Mouse (Mus musculus): ENCODE results near the gene Lsamp. TPM values are rescaled to one million over a fixed set of nuclear protein-coding genes. Genes with fewer than 3 reads are reported as not detected.

The Lsamp gene
- 100 to 1,000 TPM; 526 to 567 TPM for total RNA-seq (2021)
- long read RNA-seq, experiment 1, partial matches to known transcripts: 1 of 20 reads
- long read RNA-seq, experiment 1, other reads (novel, unspliced or antisense): 19 of 20 reads
- long read RNA-seq, experiment 2, partial matches to known transcripts: 4 of 31 reads
- long read RNA-seq, experiment 2, other reads (novel, unspliced or antisense): 27 of 31 reads

GRCm38 (mm10) chr16:39984205-39984634 lies at the start of gene Lsamp:
Lsamp (plus strand) TSS chr16:39984361.
- DNase-seq (ENCODE audit: low spot score in 2 of 2): peak; percentile 91

GRCm38 (mm10) chr16:39957686-39958085 lies 26.5 kb upstream of the Lsamp start:
- no peak for DNase-seq (ENCODE audit: low spot score in 2 of 2)

- no peak for DNase-seq (ENCODE audit: low spot score in 2 of 2)
Observed at GRCm38 (mm10) chr16:39972712-39973111, 11.4 kb upstream of the Lsamp start.

GRCm38 (mm10) chr16:39984635-39985291 lies 602 bp downstream of the Lsamp start:
- peak; percentile 46 to 57 for DNase-seq (ENCODE audit: low spot score in 2 of 2)

GRCm38 (mm10) chr16:39988466-39988865 lies 4.3 kb downstream of the Lsamp start:
- peak in 1 of 2 experiments; percentile 39 for DNase-seq (ENCODE audit: low spot score in 2 of 2)

- no peak for DNase-seq (ENCODE audit: low spot score in 2 of 2)
Observed at GRCm38 (mm10) chr16:39994821-39995220, 10.7 kb downstream of the Lsamp start.

GRCm38 (mm10) chr16:40008800-40009199 lies 24.6 kb downstream of the Lsamp start:
- DNase-seq (ENCODE audit: low spot score in 2 of 2): peak in 1 of 2 experiments; percentile 64

GRCm38 (mm10) chr16:40011106-40011505 lies 26.9 kb downstream of the Lsamp start:
- no peak for DNase-seq (ENCODE audit: low spot score in 2 of 2)

- DNase-seq (ENCODE audit: low spot score in 2 of 2): peak in 1 of 2 experiments; percentile 81
Observed at GRCm38 (mm10) chr16:40022611-40023010, 38.5 kb downstream of the Lsamp start.

GRCm38 (mm10) chr16:40036719-40037118 lies 52.6 kb downstream of the Lsamp start:
- no peak for DNase-seq (ENCODE audit: low spot score in 2 of 2)

GRCm38 (mm10) chr16:40059546-40059945 lies 75.4 kb downstream of the Lsamp start:
- DNase-seq (ENCODE audit: low spot score in 2 of 2): no peak

GRCm38 (mm10) chr16:40059968-40060367 lies 75.8 kb downstream of the Lsamp start:
- DNase-seq (ENCODE audit: low spot score in 2 of 2): no peak

- DNase-seq (ENCODE audit: low spot score in 2 of 2): no peak
Observed at GRCm38 (mm10) chr16:40060491-40060890, 76.3 kb downstream of the Lsamp start.

- no peak for DNase-seq (ENCODE audit: low spot score in 2 of 2)
Observed at GRCm38 (mm10) chr16:40075556-40075955, 91.4 kb downstream of the Lsamp start.

GRCm38 (mm10) chr16:40080224-40080623 lies 96.1 kb downstream of the Lsamp start:
- DNase-seq (ENCODE audit: low spot score in 2 of 2): peak in 1 of 2 experiments; percentile 36

- no peak for DNase-seq (ENCODE audit: low spot score in 2 of 2)
Observed at GRCm38 (mm10) chr16:40104329-40104728, 120.2 kb downstream of the Lsamp start.

GRCm38 (mm10) chr16:40182918-40183317 lies 198.8 kb downstream of the Lsamp start:
- no peak for DNase-seq (ENCODE audit: low spot score in 2 of 2)

- peak in 1 of 2 experiments; percentile 9 for DNase-seq (ENCODE audit: low spot score in 2 of 2)
Observed at GRCm38 (mm10) chr16:40187987-40188590, 203.9 kb downstream of the Lsamp start.

GRCm38 (mm10) chr16:40194401-40194800 lies 210.2 kb downstream of the Lsamp start:
- DNase-seq (ENCODE audit: low spot score in 2 of 2): no peak

GRCm38 (mm10) chr16:40194839-40195238 lies 210.7 kb downstream of the Lsamp start:
- DNase-seq (ENCODE audit: low spot score in 2 of 2): no peak

- peak in 1 of 2 experiments; percentile 67 for DNase-seq (ENCODE audit: low spot score in 2 of 2)
Observed at GRCm38 (mm10) chr16:40228627-40229026, 244.5 kb downstream of the Lsamp start.

- DNase-seq (ENCODE audit: low spot score in 2 of 2): peak in 1 of 2 experiments; percentile 24
Observed at GRCm38 (mm10) chr16:40233066-40233465, 248.9 kb downstream of the Lsamp start.
